ENCODE assay signal across 8 mouse cellular contexts in the genomic region with DNA sequence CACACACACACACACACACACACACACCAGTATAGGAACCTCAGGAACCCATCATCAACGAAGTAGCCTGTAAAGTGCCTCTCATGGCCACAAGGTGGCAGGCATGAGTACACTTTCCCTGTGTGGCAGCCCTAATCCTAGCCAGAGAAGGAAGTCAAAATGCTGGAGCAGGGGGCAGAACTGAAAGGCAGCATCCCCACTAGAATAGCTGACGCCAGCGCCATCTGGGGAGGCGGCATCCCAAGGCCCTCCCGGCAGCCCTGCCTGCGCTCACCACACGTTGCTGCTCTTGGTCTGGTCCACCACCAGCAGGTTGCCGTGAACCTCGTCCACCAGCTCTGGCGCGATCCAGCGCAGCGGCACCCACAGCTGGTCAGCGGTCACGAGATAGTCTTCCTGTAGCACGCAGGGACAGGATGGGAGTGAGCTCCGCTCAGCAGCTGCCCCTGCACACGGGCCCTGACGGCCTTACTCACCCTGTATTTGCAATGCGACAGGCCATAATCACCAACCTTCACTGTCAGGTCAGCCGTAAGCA. TPM values are rescaled to one million over a fixed set of nuclear protein-coding genes. Genes with fewer than 3 reads are reported as not detected.
DNase-seq lines count a peak whose midpoint lies in the region; ATAC-seq and TF ChIP-seq lines count a peak whose summit lies in the region.

No protein-coding gene starts in this region.

- no peaks in the 10 kb centered on the region for H3K36me3 ChIP-seq in forebrain, embryonic 16.5 days (ENCODE audit: control insufficient read depth, insufficient read depth)
- no peaks in the 10 kb centered on the region for H3K36me3 ChIP-seq in lung, embryonic 14.5 days (ENCODE audit: insufficient read depth)

- H3K4me2 ChIP-seq in forebrain, embryonic 16.5 days (ENCODE audit: low read length) = peak overlapping the region; percentile 43
- peak overlapping the region; percentile 67 for H3K4me2 ChIP-seq in lung, embryonic 14.5 days

- H3K9ac ChIP-seq in forebrain, embryonic 16.5 days (replicated peaks; ENCODE audit: low read depth, low read length) = peak overlapping the region; percentile 59
- peak overlapping the region; percentile 35; the same call in 1 of the 2 replicates for H3K9ac ChIP-seq in lung, embryonic 14.5 days

- H3K27ac ChIP-seq in forebrain, embryonic 16.5 days (ENCODE audit: low read length) = no peak overlapping the region
- no peak overlapping the region for H3K27ac ChIP-seq in lung, embryonic 14.5 days (ENCODE audit: low read depth)

- ATAC-seq in forebrain, embryonic 16.5 days = peak; percentile 79
- peak; percentile 81 for ATAC-seq in lung, embryonic 14.5 days (ENCODE audit: insufficient read depth)

- TF ChIP-seq CTCF in lung, embryonic 14.5 days (IDR thresholded peaks at IDR 0.05; ENCODE audit: low read depth) = peak; percentile 96

- H3K27me3 ChIP-seq in forebrain, embryonic 16.5 days (replicated peaks; ENCODE audit: control insufficient read depth, insufficient read depth, low read length) = no peaks in the 10 kb centered on the region
- H3K27me3 ChIP-seq in lung, embryonic 14.5 days (ENCODE audit: insufficient read depth, low read length) = peaks cover 10% of the 10 kb centered on the region; the same call in 1 of the 2 replicates

- 0 out of 2 replicates have a peak overlapping the region, but pooled peaks have one; percentile 13 for H3K4me3 ChIP-seq in forebrain, embryonic 16.5 days (replicated peaks; ENCODE audit: low read length)
- H3K4me3 ChIP-seq in lung, embryonic 14.5 days (ENCODE audit: low read depth, low read length) = peak overlapping the region; percentile 31

- no peaks in the 10 kb centered on the region for H3K9me3 ChIP-seq in forebrain, embryonic 16.5 days (ENCODE audit: control insufficient read depth, low read length)
- no peaks in the 10 kb centered on the region for H3K9me3 ChIP-seq in lung, embryonic 14.5 days (ENCODE audit: low read depth, low read length)

- DNase-seq in MEL-GATA-1-ER (ENCODE audit: extremely low read depth, low read depth) = peak; percentile 60
- peak; percentile 87 for DNase-seq in cerebellum, adult 11-12 months
- peak; percentile 89 for DNase-seq in heart, postnatal 4 days
- DNase-seq in layer of hippocampus, adult 8-10 months (ENCODE audit: low spot score in 2 of 2) = peak; percentile 84 to 90
- DNase-seq in lung, embryonic 14.5 days = peak; percentile 94
- peak; percentile 65 for DNase-seq in ovary, postnatal 14 days (ENCODE audit: low spot score)
- peak; percentile 63 to 64 for DNase-seq in thymus, postnatal 36 days

- peaks cover 16% of the 10 kb centered on the region for H3K4me1 ChIP-seq in forebrain, embryonic 16.5 days (replicated peaks; ENCODE audit: control insufficient read depth, insufficient read depth, low read length)
- peaks cover 4% of the 10 kb centered on the region; the same call in 1 of the 2 replicates for H3K4me1 ChIP-seq in lung, embryonic 14.5 days (ENCODE audit: insufficient read depth)

- WGBS in forebrain, embryonic 16.5 days = 20% methylated on average over 21 of the region's 21 CpGs
- 10% methylated on average over 21 of the region's 21 CpGs for WGBS in lung, embryonic 14.5 days

RNA-seq across cellular contexts. Expression of a gene that starts 33.7 kb away (rescaled TPM):
- 21.6 and 28.1 TPM in 2 replicates for polyA plus RNA-seq in forebrain, embryonic 16.5 days (2015; fragmentation: Nextera tagmentation; extraction: Ambion mirVana)
- total RNA-seq in heart, postnatal 4 days (2021) = 1 to 10 TPM; 3.7 to 4.2 TPM
- 100 to 1,000 TPM; 217 to 247 (median 224) TPM for total RNA-seq in layer of hippocampus, adult 8-10 months (2022)
- polyA plus RNA-seq in lung, embryonic 14.5 days (2014; fragmentation: Nextera tagmentation; extraction: Ambion mirVana) = 2.2 and 2.3 TPM in 2 replicates

Comparison
In these comparisons a context has a peak if more than half of its experiments do, and no peak if none do; other contexts are left out.
1. RNA of a gene that starts 33.7 kb away (total RNA-seq): 217 to 247 TPM in layer of hippocampus, adult 8-10 months; 3.7 to 4.2 TPM in heart, postnatal 4 days; every median in the first group is over 10 times any median in the second.
2. Peak in every context shown above with its lines, with median percentiles within 50 percentile points of each other: DNase-seq.